Mouse (Mus musculus) hindbrain, embryonic 10.5 days (tissue): ENCODE data around the gene Ttll9. TPM values are rescaled to one million over a fixed set of nuclear protein-coding genes. Genes with fewer than 3 reads are reported as not detected.

Experiments
- DNase-seq: peaks from one replicate; pipeline ENCODE4 v3.0.0-alpha.2; 2017; ENCODE audit warnings: low spot score
- H3K27ac ChIP-seq: fragments of 300-500 bp; sonication (generic); 2 replicates; pipeline ENCODE4 v1.5.1; 2016; ENCODE audit warnings: mild to moderate bottlenecking, moderate library complexity
- H3K27me3 ChIP-seq: fragments of 300-500 bp; sonication (generic); 2 replicates; pipeline ENCODE4 v1.6.1; 2016; ENCODE audit warnings: mild to moderate bottlenecking; ENCODE audit not compliant: poor library complexity, insufficient read depth, severe bottlenecking
- H3K36me3 ChIP-seq: fragments of 300-500 bp; sonication (generic); 2 replicates; pipeline ENCODE4 v1.6.1; 2016; ENCODE audit warnings: mild to moderate bottlenecking, moderate library complexity
- H3K4me1 ChIP-seq: fragments of 300-500 bp; sonication (generic); replicated peaks from 2 replicates; pipeline ENCODE4 v1.6.1; 2016; ENCODE audit warnings: mild to moderate bottlenecking
- H3K4me3 ChIP-seq: fragments of 300-500 bp; sonication (generic); 2 replicates; pipeline ENCODE4 v1.5.1; 2016; ENCODE audit warnings: mild to moderate bottlenecking, moderate library complexity
- H3K9me3 ChIP-seq: fragments of 300-500 bp; sonication (generic); 2 replicates; pipeline ENCODE4 v1.6.1; 2016; ENCODE audit warnings: mild to moderate bottlenecking, moderate library complexity
- whole genome bisulfite sequencing: fragments of 180-500 bp; shearing (Covaris S2); methylation state at CpG from one replicate; pipeline ENCODE4 v1.1.7; 2016; 5-methylcytosine and 5-hydroxymethylcytosine counted together
- polyA plus RNA-seq: library from polyadenylated mRNA; unstranded; fragments of >200 nt; fragmentation: Nextera tagmentation; extraction: Ambion mirVana; gene quantifications from 2 replicates; pipeline ENCODE4 v1.2.1, GENCODE M21; 2016

Ttll9 gene
- polyA plus RNA-seq, 1 experiment from 2014 or later = 1.9 TPM

DNA sequence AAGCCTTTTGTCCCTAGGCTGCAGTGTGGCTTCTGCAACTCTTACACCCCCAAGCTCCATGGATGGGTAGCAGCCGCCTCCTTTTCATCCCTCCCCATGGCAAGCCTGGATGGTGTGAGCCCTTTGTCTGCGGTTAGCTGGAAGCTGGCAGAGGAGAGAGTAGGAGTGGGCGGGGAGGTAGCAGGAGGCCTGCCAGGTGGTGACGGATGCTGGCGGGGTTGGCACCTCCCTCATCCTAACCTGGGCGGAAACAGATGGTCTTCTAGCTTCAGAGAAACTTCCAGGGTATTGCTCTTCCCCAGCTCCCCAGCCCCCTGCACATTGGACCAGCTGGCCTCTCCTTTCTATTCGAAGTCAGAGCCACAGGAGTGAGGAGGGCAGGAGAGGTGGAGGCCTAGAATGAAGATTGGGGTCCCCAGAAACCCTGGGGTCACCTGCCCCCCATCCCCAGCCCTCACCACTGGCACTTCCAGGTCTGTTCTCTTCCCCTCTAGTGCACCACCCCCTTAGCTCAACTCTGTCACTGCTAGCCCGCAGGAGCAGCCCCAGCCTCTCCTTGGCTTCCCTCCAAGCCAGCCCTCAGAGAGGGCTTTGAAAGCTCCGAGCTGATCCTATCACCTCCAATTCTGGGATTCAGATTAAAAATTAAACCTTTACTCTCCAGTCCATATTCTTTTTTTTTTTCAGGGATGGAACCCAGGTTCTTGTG is 87.2 kb downstream of the Ttll9 start:
- H3K27ac ChIP-seq = no peak overlapping the region
- H3K27me3 ChIP-seq = peaks cover 50% of the 10 kb centered on the region
- H3K4me1 ChIP-seq = peaks cover 16% of the 10 kb centered on the region
- no peaks in the 10 kb centered on the region for H3K9me3 ChIP-seq
- no peak for DNase-seq
- H3K36me3 ChIP-seq = peaks cover 4% of the 10 kb centered on the region; the same call in 1 of the 2 replicates
- WGBS = 43% methylated on average over 9 of the region's 9 CpGs
- no peak overlapping the region for H3K4me3 ChIP-seq

- no peaks in the 10 kb centered on the region for H3K9me3 ChIP-seq
- H3K27me3 ChIP-seq = peaks cover 52% of the 10 kb centered on the region
- no peak overlapping the region for H3K4me3 ChIP-seq
- DNase-seq = no peak
- WGBS = 90% methylated on average over 4 of the region's 4 CpGs
- peaks cover 16% of the 10 kb centered on the region for H3K4me1 ChIP-seq
- no peak overlapping the region for H3K27ac ChIP-seq
- peaks cover 10% of the 10 kb centered on the region; the same call in 1 of the 2 replicates for H3K36me3 ChIP-seq
These were observed 87.7 kb downstream of the Ttll9 start for GRCm38 (mm10) chr2:153049997-153050358.

DNA sequence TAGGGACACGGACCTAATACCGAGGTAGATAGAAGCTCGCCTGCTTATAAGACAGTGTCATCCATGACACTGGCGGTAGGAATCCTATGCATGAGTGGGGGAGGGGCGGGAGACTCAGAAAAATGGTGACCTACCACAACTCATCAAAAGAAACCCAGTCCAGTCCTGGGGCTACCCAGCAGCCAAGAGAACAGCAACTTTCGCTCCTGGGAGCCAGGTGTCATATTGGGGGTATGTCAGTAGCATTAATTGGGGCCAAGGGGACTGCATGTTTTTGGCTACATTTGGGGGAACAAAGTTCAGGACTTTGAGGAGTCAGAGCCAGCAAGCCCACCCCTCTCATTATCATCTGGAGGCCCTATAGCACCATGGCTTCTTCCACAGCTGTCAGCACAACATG is 88.8 kb downstream of the Ttll9 start:
- no peak for DNase-seq
- Histone ChIP-seq H3K27ac (no peak overlapping the region), H3K9me3 (no peaks in the 10 kb centered on the region), H3K4me3 (no peak overlapping the region), H3K4me1 (peaks cover 11% of the 10 kb centered on the region), H3K36me3 (peaks cover 14% of the 10 kb centered on the region; the same call in 1 of the 2 replicates), H3K27me3 (peaks cover 52% of the 10 kb centered on the region)
- 80% methylated on average over 6 of the region's 6 CpGs for WGBS

- no peak overlapping the region for H3K4me3 ChIP-seq
- DNase-seq = no peak
- 80% methylated on average over 9 of the region's 9 CpGs for WGBS
- H3K27ac ChIP-seq = no peak overlapping the region
- H3K36me3 ChIP-seq = peaks cover 14% of the 10 kb centered on the region; the same call in 1 of the 2 replicates
- H3K4me1 ChIP-seq = peaks cover 10% of the 10 kb centered on the region
- peaks cover 52% of the 10 kb centered on the region for H3K27me3 ChIP-seq
- no peaks in the 10 kb centered on the region for H3K9me3 ChIP-seq
These were observed 89.3 kb downstream of the Ttll9 start for GRCm38 (mm10) chr2:153051537-153051936.

- Histone ChIP-seq H3K4me1 (peaks cover 10% of the 10 kb centered on the region), H3K27me3 (peaks cover 52% of the 10 kb centered on the region), H3K36me3 (peaks cover 14% of the 10 kb centered on the region; the same call in 1 of the 2 replicates), H3K9me3 (no peaks in the 10 kb centered on the region), H3K27ac (no peak overlapping the region), H3K4me3 (peak overlapping the region; percentile 5; the same call in 1 of the 2 replicates)
- 7% methylated on average over 30 of the region's 30 CpGs for WGBS
- peak; percentile 8 for DNase-seq
These were observed 90.5 kb downstream of the Ttll9 start for GRCm38 (mm10) chr2:153052700-153053351.

DNA sequence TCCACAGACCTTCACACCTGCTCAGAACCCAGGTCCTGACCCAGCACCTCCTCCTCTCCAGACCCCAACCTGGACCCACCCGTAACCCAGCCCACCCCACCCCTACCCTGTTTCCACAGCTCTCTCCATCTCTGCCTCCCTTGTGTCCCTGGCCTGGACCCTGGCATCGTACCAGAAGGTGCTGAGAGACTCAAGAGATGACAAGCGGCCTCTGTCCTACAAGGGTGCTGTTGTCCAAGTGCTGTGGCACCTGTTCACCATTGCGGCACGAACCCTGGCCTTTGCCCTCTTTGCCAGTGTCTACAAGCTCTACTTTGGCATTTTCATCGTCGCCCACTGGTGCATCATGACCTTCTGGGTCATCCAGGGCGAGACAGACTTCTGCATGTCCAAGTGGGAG is 91.6 kb downstream of the Ttll9 start:
- no peak for DNase-seq
- Histone ChIP-seq H3K9me3 (no peaks in the 10 kb centered on the region), H3K27me3 (peaks cover 53% of the 10 kb centered on the region), H3K4me3 (no peak overlapping the region), H3K27ac (no peak overlapping the region), H3K36me3 (peaks cover 14% of the 10 kb centered on the region; the same call in 1 of the 2 replicates), H3K4me1 (peaks cover 10% of the 10 kb centered on the region)
- WGBS = 90% methylated on average over 8 of the region's 8 CpGs

GRCm38 (mm10) chr2:153055270-153055920 is 93.1 kb downstream of the Ttll9 start:
- H3K4me3 ChIP-seq = no peak overlapping the region
- no peaks in the 10 kb centered on the region for H3K9me3 ChIP-seq
- H3K27me3 ChIP-seq = peaks cover 49% of the 10 kb centered on the region
- peaks cover 7% of the 10 kb centered on the region for H3K4me1 ChIP-seq
- 61% methylated on average over 6 of the region's 6 CpGs for WGBS
- H3K36me3 ChIP-seq = peaks cover 14% of the 10 kb centered on the region; the same call in 1 of the 2 replicates
- no peak overlapping the region for H3K27ac ChIP-seq
- no peak for DNase-seq

Other genes starting within 250 kb of the Ttll9 start
- 168 and 176 TPM in 2 replicates for gene Id1, start 226.2 kb upstream of the Ttll9 start, polyA plus RNA-seq
- gene Cox4i2, start 208.3 kb upstream of the Ttll9 start, polyA plus RNA-seq = 5.0 and 5.1 TPM in 2 replicates
- 110 and 128 TPM in 2 replicates for gene Bcl2l1, start 130.8 kb upstream of the Ttll9 start, polyA plus RNA-seq
- gene Tpx2, start 114.5 kb upstream of the Ttll9 start, polyA plus RNA-seq = 106 and 137 TPM in 2 replicates
- gene Mylk2, start 51.1 kb upstream of the Ttll9 start, polyA plus RNA-seq = 0.05 and 0.14 TPM in 2 replicates
- 0.56 and 1.0 TPM in 2 replicates for gene Foxs1, start 29.3 kb upstream of the Ttll9 start, polyA plus RNA-seq
- 1.1 and 1.4 TPM in 2 replicates for gene Dusp15, start 10.8 kb upstream of the Ttll9 start, polyA plus RNA-seq
- 110 and 120 TPM in 2 replicates for gene Pdrg1, start 52.9 kb downstream of the Ttll9 start, polyA plus RNA-seq
- gene Xkr7, start 69.4 kb downstream of the Ttll9 start, polyA plus RNA-seq = 0.73 and 1.1 TPM in 2 replicates
- 1.3 and 1.8 TPM in 2 replicates for gene Ccm2l, start 103.5 kb downstream of the Ttll9 start, polyA plus RNA-seq
- gene Hck, start 146.0 kb downstream of the Ttll9 start, polyA plus RNA-seq = 1.4 and 2.7 TPM in 2 replicates
- 74.5 and 80.5 TPM in 2 replicates for gene Tm9sf4, start 198.8 kb downstream of the Ttll9 start, polyA plus RNA-seq